Comparison of ENCODE assay signal across 8 mouse cellular contexts in genomic region chr3:52046895-52047372, GRCm38 (mm10). TPM values are rescaled to one million over a fixed set of nuclear protein-coding genes. Genes with fewer than 3 reads are reported as not detected.
DNase-seq lines count a peak whose midpoint lies in the region; ATAC-seq lines count a peak whose summit lies in the region.

No protein-coding gene starts in this region.

- H3K9ac ChIP-seq in hindbrain, embryonic 16.5 days (ENCODE audit: low read depth, low read length): peak overlapping the region; percentile 59

- H3K27me3 ChIP-seq in hindbrain, embryonic 16.5 days (replicated peaks; ENCODE audit: control insufficient read depth, insufficient read depth, low read length): no peaks in the 10 kb centered on the region

- H3K9me3 ChIP-seq in hindbrain, embryonic 16.5 days (ENCODE audit: control insufficient read depth, low read length): no peaks in the 10 kb centered on the region

- H3K27ac ChIP-seq in hindbrain, embryonic 16.5 days (ENCODE audit: low read depth, low read length): peak overlapping the region; percentile 89

- peak overlapping the region; percentile 27 for H3K4me3 ChIP-seq in hindbrain, embryonic 16.5 days (ENCODE audit: low read length)

- DNase-seq in T-cell, adult 2 months (ENCODE audit: low spot score): peak; percentile 76
- DNase-seq in cerebellum, postnatal 36 days: peak; percentile 91 to 93
- peak; percentile 94 for DNase-seq in gastrocnemius, adult 18-20 months (ENCODE audit: low spot score)
- DNase-seq in left cerebral cortex, adult 18-20 months (ENCODE audit: low spot score in 2 of 2): peak; percentile 86 to 93
- DNase-seq in lung, postnatal 4 days: peak; percentile 97 to 98
- DNase-seq in retina, postnatal 1 day: peak; percentile 96
- DNase-seq in thymus, postnatal 4 days: peak; percentile 87

- peak overlapping the region; percentile 69 for H3K4me2 ChIP-seq in hindbrain, embryonic 16.5 days (ENCODE audit: low read length)

- 1% methylated on average over 13 of the region's 13 CpGs for WGBS in hindbrain, embryonic 16.5 days

- peak; percentile 81 for ATAC-seq in hindbrain, embryonic 16.5 days

- peaks cover 42% of the 10 kb centered on the region for H3K4me1 ChIP-seq in hindbrain, embryonic 16.5 days (ENCODE audit: control insufficient read depth, insufficient read depth, low read depth, low read length)

- no peaks in the 10 kb centered on the region for H3K36me3 ChIP-seq in hindbrain, embryonic 16.5 days (ENCODE audit: control insufficient read depth, insufficient read depth, low read length)

RNA-seq across cellular contexts. Expression of gene Maml3, which starts 57.9 kb away (rescaled TPM):
- 1 to 10 TPM; 2.3 to 2.6 TPM for total RNA-seq in gastrocnemius, adult 18-20 months (2021)
- 5.2 and 6.2 TPM in 2 replicates for polyA plus RNA-seq in hindbrain, embryonic 16.5 days (2015; fragmentation: Nextera tagmentation; extraction: Ambion mirVana)
- 1 to 10 TPM; 7.0 to 9.0 TPM for total RNA-seq in left cerebral cortex, adult 18-20 months (2021)

Comparison
In these comparisons a context has a peak if more than half of its experiments do, and no peak if none do; other contexts are left out.
1. Peak in every context shown above with its lines: DNase-seq, ATAC-seq, H3K4me3 ChIP-seq and H3K27ac ChIP-seq.